Mouse (Mus musculus): Measurements from ENCODE around the gene Ccdc39. TPM values are rescaled to one million over a fixed set of nuclear protein-coding genes. Genes with fewer than 3 reads are reported as not detected.

Ccdc39 gene
- polyA plus RNA-seq, 1 experiment from 2014 or later, result 7.8 TPM

DNA sequence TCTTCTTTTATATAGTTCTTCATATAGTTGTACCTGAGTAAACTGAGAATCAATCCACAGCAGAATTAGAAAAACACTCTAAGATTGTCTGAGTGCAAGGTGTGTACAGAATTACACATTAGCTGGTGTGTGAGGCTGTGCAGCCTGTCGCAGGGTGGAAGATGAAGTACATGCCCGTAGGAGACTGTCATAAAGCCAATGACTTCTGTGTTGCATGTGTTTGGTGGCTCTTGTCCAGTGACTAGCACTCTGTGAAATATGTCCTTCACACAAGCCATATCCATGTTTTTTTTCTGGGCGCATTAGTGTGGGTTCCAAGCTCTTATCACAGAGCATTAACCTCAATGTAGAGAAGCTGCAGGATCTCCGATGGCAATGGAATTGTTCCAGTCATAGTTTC is 6.7 kb upstream of the Ccdc39 start:
- Histone ChIP-seq H3K4me2 (no peak overlapping the region), H3K4me1 (no peaks in the 10 kb centered on the region), H3K9me3 (replicated peaks) (no peaks in the 10 kb centered on the region), H3K9ac (no peak overlapping the region), H3K27me3 (peaks cover 5% of the 10 kb centered on the region; the same call in 1 of the 2 replicates), H3K4me3 (no peak overlapping the region), H3K27ac (no peak overlapping the region), H3K36me3 (ENCODE audit: poor library complexity, severe bottlenecking) (no peaks in the 10 kb centered on the region)
- WGBS, result 92% methylated on average over 4 of the region's 4 CpGs
- no peak for ATAC-seq

- 89% methylated on average over 6 of the region's 6 CpGs for WGBS
- H3K4me3 ChIP-seq, result no peak overlapping the region
- no peaks in the 10 kb centered on the region for H3K36me3 ChIP-seq (ENCODE audit: poor library complexity, severe bottlenecking)
- no peak overlapping the region for H3K4me2 ChIP-seq
- peaks cover 5% of the 10 kb centered on the region; the same call in 1 of the 2 replicates for H3K27me3 ChIP-seq
- no peak for ATAC-seq
- no peaks in the 10 kb centered on the region for H3K9me3 ChIP-seq (replicated peaks)
- H3K4me1 ChIP-seq, result peaks cover 9% of the 10 kb centered on the region
- H3K9ac ChIP-seq, result no peak overlapping the region
- H3K27ac ChIP-seq, result no peak overlapping the region
Observed at GRCm38 (mm10) chr3:33846639-33847038, 2.5 kb upstream of the Ccdc39 start.

- Histone ChIP-seq H3K4me3 (no peak overlapping the region), H3K9ac (no peak overlapping the region), H3K4me2 (no peak overlapping the region), H3K9me3 (replicated peaks) (no peaks in the 10 kb centered on the region), H3K27ac (no peak overlapping the region), H3K36me3 (ENCODE audit: poor library complexity, severe bottlenecking) (no peaks in the 10 kb centered on the region), H3K4me1 (peaks cover 5% of the 10 kb centered on the region), H3K27me3 (no peaks in the 10 kb centered on the region)
- ATAC-seq, result no peak
- WGBS, result 73% methylated on average over 10 of the region's 10 CpGs
Observed at GRCm38 (mm10) chr3:33838877-33839276, 5.2 kb downstream of the Ccdc39 start.

DNA sequence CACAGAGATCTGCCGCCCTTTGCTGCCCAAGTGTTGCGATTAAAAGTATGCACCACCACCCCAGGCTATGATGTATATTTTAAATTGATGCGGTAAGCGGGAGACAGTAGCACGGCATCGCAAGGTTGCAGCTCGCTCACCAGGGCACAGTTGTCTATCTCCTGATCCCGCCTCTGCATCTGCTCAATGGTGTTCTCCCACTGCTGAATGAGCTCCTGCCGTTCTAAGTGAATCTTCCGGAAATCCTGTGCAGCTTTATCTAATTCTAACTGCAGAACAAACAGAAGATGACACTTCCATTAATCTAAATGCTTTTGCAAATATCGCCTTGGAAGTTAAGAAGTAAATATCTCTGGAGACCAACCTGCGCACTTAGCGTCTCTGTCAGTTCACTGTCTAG is 7.5 kb downstream of the Ccdc39 start:
- no peak overlapping the region for H3K4me3 ChIP-seq
- 94% methylated on average over 13 of the region's 13 CpGs for WGBS
- no peaks in the 10 kb centered on the region for H3K36me3 ChIP-seq (ENCODE audit: poor library complexity, severe bottlenecking)
- no peak overlapping the region for H3K9ac ChIP-seq
- no peaks in the 10 kb centered on the region for H3K9me3 ChIP-seq (replicated peaks)
- H3K4me1 ChIP-seq, result no peaks in the 10 kb centered on the region
- H3K4me2 ChIP-seq, result no peak overlapping the region
- H3K27me3 ChIP-seq, result no peaks in the 10 kb centered on the region
- ATAC-seq, result no peak
- no peak overlapping the region for H3K27ac ChIP-seq

DNA sequence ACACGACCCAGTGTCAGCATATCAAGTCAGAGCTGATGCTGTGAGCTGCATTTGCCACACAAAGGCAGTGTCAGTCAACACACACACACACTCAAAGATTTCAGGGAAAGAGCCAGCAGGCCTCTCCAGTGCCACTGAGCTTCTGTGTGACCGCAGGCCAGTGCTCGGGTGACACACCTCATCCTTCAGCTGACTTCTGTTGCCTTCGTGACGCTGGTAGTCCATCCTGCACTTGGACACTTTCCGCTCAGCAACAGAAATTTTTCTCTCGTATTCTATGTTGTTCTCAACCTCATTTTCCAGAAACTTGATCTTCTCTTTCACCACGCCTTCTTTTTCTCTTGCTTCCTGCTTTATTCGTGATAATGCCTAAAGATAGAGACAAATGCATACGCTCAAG is 11.8 kb downstream of the Ccdc39 start:
- Histone ChIP-seq H3K4me2 (no peak overlapping the region), H3K27me3 (no peaks in the 10 kb centered on the region), H3K4me1 (no peaks in the 10 kb centered on the region), H3K36me3 (ENCODE audit: poor library complexity, severe bottlenecking) (no peaks in the 10 kb centered on the region), H3K9ac (no peak overlapping the region), H3K27ac (no peak overlapping the region), H3K9me3 (replicated peaks) (no peaks in the 10 kb centered on the region), H3K4me3 (no peak overlapping the region)
- ATAC-seq, result no peak
- 85% methylated on average over 10 of the region's 10 CpGs for WGBS

- no peaks in the 10 kb centered on the region for H3K36me3 ChIP-seq (ENCODE audit: poor library complexity, severe bottlenecking)
- no peak overlapping the region for H3K4me3 ChIP-seq
- H3K4me2 ChIP-seq, result no peak overlapping the region
- no peaks in the 10 kb centered on the region for H3K27me3 ChIP-seq
- WGBS, result 43% methylated on average over 9 of the region's 9 CpGs
- no peaks in the 10 kb centered on the region for H3K4me1 ChIP-seq
- H3K27ac ChIP-seq, result no peak overlapping the region
- no peaks in the 10 kb centered on the region for H3K9me3 ChIP-seq (replicated peaks)
- peak; percentile 83 for ATAC-seq
- H3K9ac ChIP-seq, result no peak overlapping the region
Observed at GRCm38 (mm10) chr3:33824135-33824946, 19.8 kb downstream of the Ccdc39 start.

DNA sequence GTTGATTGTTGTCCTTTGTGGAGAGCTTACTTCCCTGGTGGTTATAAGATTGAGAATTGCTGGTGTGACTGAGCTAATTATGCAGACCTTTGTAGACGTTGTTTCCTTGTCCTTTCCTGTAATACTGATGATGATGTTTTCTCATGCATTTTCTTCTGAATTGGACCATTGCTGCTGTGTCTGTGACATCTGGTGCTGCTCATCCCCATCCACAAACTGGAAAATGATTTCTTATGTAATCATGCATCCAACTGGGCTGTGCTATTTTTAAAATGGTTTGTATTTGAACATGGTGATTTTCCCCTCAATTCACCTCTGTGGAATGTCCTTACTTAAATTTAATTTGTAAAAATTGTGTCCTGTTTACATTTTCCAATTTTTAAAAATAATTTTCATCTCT is 37.0 kb downstream of the Ccdc39 start:
- H3K27me3 ChIP-seq, result no peaks in the 10 kb centered on the region
- no peak overlapping the region for H3K4me2 ChIP-seq
- WGBS, result 82% methylated on average over 1 of the region's 1 CpGs
- H3K4me3 ChIP-seq, result no peak overlapping the region
- no peak for ATAC-seq
- no peaks in the 10 kb centered on the region for H3K9me3 ChIP-seq (replicated peaks)
- H3K4me1 ChIP-seq, result no peaks in the 10 kb centered on the region
- no peak overlapping the region for H3K9ac ChIP-seq
- no peak overlapping the region for H3K27ac ChIP-seq
- peaks cover 58% of the 10 kb centered on the region for H3K36me3 ChIP-seq (ENCODE audit: poor library complexity, severe bottlenecking)

GRCm38 (mm10) chr3:33800513-33800820 is 43.6 kb downstream of the Ccdc39 start:
- H3K27me3 ChIP-seq, result no peaks in the 10 kb centered on the region
- peak overlapping the region; percentile 97 for H3K9ac ChIP-seq
- H3K4me3 ChIP-seq, result peak overlapping the region; percentile 96
- H3K36me3 ChIP-seq (ENCODE audit: poor library complexity, severe bottlenecking), result peaks cover 15% of the 10 kb centered on the region
- WGBS, result 0% methylated on average over 16 of the region's 16 CpGs
- H3K27ac ChIP-seq, result peak overlapping the region; percentile 98
- ATAC-seq, result no peak
- peaks cover 8% of the 10 kb centered on the region for H3K4me1 ChIP-seq
- H3K4me2 ChIP-seq, result peak overlapping the region; percentile 76
- H3K9me3 ChIP-seq (replicated peaks), result no peaks in the 10 kb centered on the region

- peak within 1 kb of the TSS; percentile 98 for H3K27ac ChIP-seq
- H3K9ac ChIP-seq, result peak within 1 kb of the TSS; percentile 97
- WGBS, result under 1% methylated on average over 90 of the region's 90 CpGs
- no peaks in the 10 kb centered on the region for H3K9me3 ChIP-seq (replicated peaks)
- peak; percentile 100 for ATAC-seq
- H3K27me3 ChIP-seq, result no peaks in the 10 kb centered on the region
- H3K36me3 ChIP-seq (ENCODE audit: poor library complexity, severe bottlenecking), result peaks cover 10% of the 10 kb centered on the region
- H3K4me3 ChIP-seq, result peak within 1 kb of the TSS; percentile 96
- H3K4me1 ChIP-seq, result peaks cover 8% of the 10 kb centered on the region
- peak within 1 kb of the TSS; percentile 76 for H3K4me2 ChIP-seq
Observed at GRCm38 (mm10) chr3:33799617-33800512, 44.2 kb downstream of the Ccdc39 start, which contains the start of gene Ttc14. Gene Ttc14, plus strand, starts transcription at chr3:33799832.

DNA sequence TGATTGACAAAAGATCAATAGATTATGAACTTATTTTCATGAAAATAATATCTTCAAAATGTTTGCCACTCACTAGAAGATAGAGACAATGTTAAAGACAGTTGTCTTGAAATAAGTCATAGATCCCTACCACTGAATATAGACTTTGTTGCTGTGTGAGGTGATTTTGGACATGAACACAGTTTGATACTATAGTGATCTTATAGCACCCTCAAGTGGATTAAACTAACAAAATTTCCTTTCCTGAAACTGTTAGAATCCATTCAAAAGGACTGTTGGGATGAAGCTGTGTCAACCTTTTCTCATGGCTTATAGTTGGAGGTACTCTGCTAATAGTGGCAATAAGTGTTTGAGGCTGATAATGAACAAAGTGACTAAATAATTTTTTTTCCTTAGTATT is 53.1 kb downstream of the Ccdc39 start:
- H3K4me2 ChIP-seq, result no peak overlapping the region
- no peaks in the 10 kb centered on the region for H3K27me3 ChIP-seq
- H3K27ac ChIP-seq, result no peak overlapping the region
- no peak overlapping the region for H3K4me3 ChIP-seq
- ATAC-seq, result peak; percentile 57; the same call in 1 of the 2 replicates
- no peaks in the 10 kb centered on the region for H3K36me3 ChIP-seq (ENCODE audit: poor library complexity, severe bottlenecking)
- H3K4me1 ChIP-seq, result no peaks in the 10 kb centered on the region
- no peaks in the 10 kb centered on the region for H3K9me3 ChIP-seq (replicated peaks)
- no peak overlapping the region for H3K9ac ChIP-seq
